Mouse (Mus musculus) urinary bladder, postnatal 36 days (tissue): ENCODE measurements around the gene Fbxw9.
"Not testable (repeated sequence)": the region's sequence is repeated elsewhere in the genome, so short reads cannot be mapped to it uniquely, and the experiment has no call there.

ENCODE experiments used
- DNase-seq, 2 experiments: peaks; one replicate each; pipeline ENCODE4 v3.0.0; 2022; ENCODE audit warnings: low spot score in 2 of 2, mixed read lengths in 1 of 2

Fbxw9 gene

GRCm38 (mm10) chr8:85036718-85037365 is 23.0 kb upstream of the Fbxw9 start, which contains the start of gene Tnpo2:
Gene Tnpo2, plus strand, starts transcription at chr8:85036915.
- peak; percentile 83 to 88 for DNase-seq

GRCm38 (mm10) chr8:85037366-85037680 is 22.5 kb upstream of the Fbxw9 start:
- no peak for DNase-seq

GRCm38 (mm10) chr8:85037681-85038531 is 21.9 kb upstream of the Fbxw9 start:
- peak; percentile 48 to 50 for DNase-seq

GRCm38 (mm10) chr8:85043619-85044018 is 16.2 kb upstream of the Fbxw9 start:
- DNase-seq = no peak

- no peak for DNase-seq
Measured at GRCm38 (mm10) chr8:85057367-85057766, 2.5 kb upstream of the Fbxw9 start.

- no peak for DNase-seq
Measured at GRCm38 (mm10) chr8:85062603-85063002, 2.7 kb downstream of the Fbxw9 start.

- no peak for DNase-seq
Measured at GRCm38 (mm10) chr8:85065213-85065612, 5.4 kb downstream of the Fbxw9 start.

GRCm38 (mm10) chr8:85067155-85067554 is 7.3 kb downstream of the Fbxw9 start:
- peak; percentile 63 to 64 for DNase-seq

GRCm38 (mm10) chr8:85067982-85068381 is 8.1 kb downstream of the Fbxw9 start, which contains the start of gene Gm5741:
Gene Gm5741, minus strand, starts transcription at chr8:85067982.
- DNase-seq = no peak

- no peak for DNase-seq
Measured at GRCm38 (mm10) chr8:85071041-85071440, 11.2 kb downstream of the Fbxw9 start.

GRCm38 (mm10) chr8:85071514-85072281 is 11.8 kb downstream of the Fbxw9 start, which contains the start of gene Dhps:
Gene Dhps, plus strand, starts transcription at chr8:85071757.
- DNase-seq = peak; percentile 84 to 92

- DNase-seq = no peak
Measured at GRCm38 (mm10) chr8:85072364-85072929, 12.6 kb downstream of the Fbxw9 start.

- no peak for DNase-seq
Measured at GRCm38 (mm10) chr8:85073041-85073612, 13.3 kb downstream of the Fbxw9 start.

GRCm38 (mm10) chr8:85074167-85074566 is 14.3 kb downstream of the Fbxw9 start:
- DNase-seq = no peak

- no peak for DNase-seq
Measured at GRCm38 (mm10) chr8:85074617-85075016, 14.8 kb downstream of the Fbxw9 start.

- no peak for DNase-seq
Measured at GRCm38 (mm10) chr8:85076001-85076400, 16.1 kb downstream of the Fbxw9 start.

- peak; percentile 70 to 77 for DNase-seq
Measured at GRCm38 (mm10) chr8:85076993-85077392, 17.1 kb downstream of the Fbxw9 start.

GRCm38 (mm10) chr8:85080214-85080531 is 20.3 kb downstream of the Fbxw9 start:
- DNase-seq = no peak

GRCm38 (mm10) chr8:85080532-85081215 is 20.8 kb downstream of the Fbxw9 start, which contains the start of gene Wdr83os:
Gene Wdr83os, plus strand, starts transcription at chr8:85080740.
- peak; percentile 41 to 43 for DNase-seq

GRCm38 (mm10) chr8:85081216-85081555 is 21.3 kb downstream of the Fbxw9 start, which contains the start of gene Wdr83:
Gene Wdr83, minus strand, starts transcription at chr8:85081306.
- peak in 1 of 2 experiments; percentile 36 for DNase-seq

GRCm38 (mm10) chr8:85082169-85082568 is 22.3 kb downstream of the Fbxw9 start:
- DNase-seq = not testable (repeated sequence)
